Mouse (Mus musculus): ENCODE data around the gene Zc3h12a.

DNA sequence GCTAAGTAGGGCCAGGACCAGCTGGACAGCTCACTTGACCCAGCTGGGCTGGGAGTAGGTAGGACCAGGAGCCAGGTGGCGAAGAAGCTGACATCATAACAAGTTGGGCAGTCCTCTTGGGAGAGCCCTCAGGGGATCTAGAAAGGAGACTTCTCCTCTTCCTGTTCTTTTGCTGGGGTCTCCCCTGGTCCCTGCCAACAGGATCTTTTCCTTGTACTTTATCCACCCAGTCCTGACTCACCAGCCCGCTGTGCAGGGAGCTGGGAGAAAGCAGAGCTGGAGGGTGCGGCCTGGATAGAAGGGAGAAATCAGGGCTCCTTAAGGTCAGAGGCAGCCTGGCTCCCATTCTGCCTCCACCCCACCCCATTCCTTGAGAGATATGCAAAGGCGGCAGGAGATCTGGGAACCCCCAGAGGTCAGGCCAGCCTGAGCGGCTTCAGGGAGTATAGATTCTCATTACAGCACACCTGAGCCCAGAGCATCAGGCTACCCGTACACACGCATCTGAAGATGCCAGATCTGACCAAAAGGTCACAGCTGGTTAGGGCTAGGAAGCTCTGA is 2.2 kb downstream of the Zc3h12a start:
- TF ChIP-seq CTCF (IDR thresholded peaks at IDR 0.05; ENCODE audit: borderline replicate concordance, extremely low read depth, insufficient read depth, insufficient read length), result no peak
- no peak for TF ChIP-seq POLR2A (IDR thresholded peaks at IDR 0.05; ENCODE audit: borderline replicate concordance, extremely low read depth, insufficient read depth, insufficient read length, poor library complexity, severe bottlenecking)
